Mouse (Mus musculus): ENCODE results near the gene Sox13.

- TF ChIP-seq CTCF (IDR thresholded peaks at IDR 0.05; ENCODE audit: low read depth, low read length) = no peak
- no peak for TF ChIP-seq GATA1 (IDR thresholded peaks at IDR 0.05; ENCODE audit: borderline replicate concordance, low read length)
- TF ChIP-seq POLR2AphosphoS5 (IDR thresholded peaks at IDR 0.05; ENCODE audit: insufficient replicate concordance, low read depth, low read length) = no peak
These were observed 77.0 kb downstream of the Sox13 start for GRCm38 (mm10) chr1:133347226-133347625.

Measured in G1E (cell line).